Mouse (Mus musculus): ENCODE data around the gene Pcdh15.

Gene Pcdh15

GRCm38 (mm10) chr10:73953362-73953761 is 854.2 kb downstream of the Pcdh15 start:
- DNase-seq (ENCODE audit: low spot score in 2 of 2): no peak

GRCm38 (mm10) chr10:73984057-73984456 is 884.9 kb downstream of the Pcdh15 start:
- DNase-seq (ENCODE audit: low spot score in 2 of 2): no peak

GRCm38 (mm10) chr10:74008836-74009235 is 909.7 kb downstream of the Pcdh15 start:
- DNase-seq (ENCODE audit: low spot score in 2 of 2): peak in 1 of 2 experiments; percentile 42

GRCm38 (mm10) chr10:74023091-74023490 is 923.9 kb downstream of the Pcdh15 start:
- no peak for DNase-seq (ENCODE audit: low spot score in 2 of 2)

GRCm38 (mm10) chr10:74053059-74053458 is 953.9 kb downstream of the Pcdh15 start:
- peak in 1 of 2 experiments; percentile 4 for DNase-seq (ENCODE audit: low spot score in 2 of 2)

GRCm38 (mm10) chr10:74086653-74087052 is 987.5 kb downstream of the Pcdh15 start:
- DNase-seq (ENCODE audit: low spot score in 2 of 2): no peak

- DNase-seq (ENCODE audit: low spot score in 2 of 2): no peak
These were observed 999.2 kb downstream of the Pcdh15 start for GRCm38 (mm10) chr10:74098296-74098695.

- no peak for DNase-seq (ENCODE audit: low spot score in 2 of 2)
These were observed 1015.0 kb downstream of the Pcdh15 start for GRCm38 (mm10) chr10:74114107-74114506.

- DNase-seq (ENCODE audit: low spot score in 2 of 2): no peak
These were observed 1017.7 kb downstream of the Pcdh15 start for GRCm38 (mm10) chr10:74116817-74117216.

GRCm38 (mm10) chr10:74123421-74123820 is 1024.3 kb downstream of the Pcdh15 start:
- no peak for DNase-seq (ENCODE audit: low spot score in 2 of 2)

GRCm38 (mm10) chr10:74129192-74129591 is 1030.0 kb downstream of the Pcdh15 start:
- DNase-seq (ENCODE audit: low spot score in 2 of 2): no peak

- DNase-seq (ENCODE audit: low spot score in 2 of 2): no peak
These were observed 1030.5 kb downstream of the Pcdh15 start for GRCm38 (mm10) chr10:74129665-74130064.

GRCm38 (mm10) chr10:74130805-74131204 is 1031.7 kb downstream of the Pcdh15 start:
- DNase-seq (ENCODE audit: low spot score in 2 of 2): no peak

GRCm38 (mm10) chr10:74147966-74148365 is 1048.8 kb downstream of the Pcdh15 start:
- no peak for DNase-seq (ENCODE audit: low spot score in 2 of 2)

GRCm38 (mm10) chr10:74181921-74182320 is 1082.8 kb downstream of the Pcdh15 start:
- DNase-seq (ENCODE audit: low spot score in 2 of 2): no peak

- DNase-seq (ENCODE audit: low spot score in 2 of 2): peak in 1 of 2 experiments; percentile 36
These were observed 1104.5 kb downstream of the Pcdh15 start for GRCm38 (mm10) chr10:74203650-74204049.

GRCm38 (mm10) chr10:74217268-74217667 is 1118.1 kb downstream of the Pcdh15 start:
- DNase-seq (ENCODE audit: low spot score in 2 of 2): no peak

- no peak for DNase-seq (ENCODE audit: low spot score in 2 of 2)
These were observed 1121.3 kb downstream of the Pcdh15 start for GRCm38 (mm10) chr10:74220439-74220838.

GRCm38 (mm10) chr10:74257716-74258446 is 1158.7 kb downstream of the Pcdh15 start:
- no peak for DNase-seq (ENCODE audit: low spot score in 2 of 2)

- no peak for DNase-seq (ENCODE audit: low spot score in 2 of 2)
These were observed 1159.5 kb downstream of the Pcdh15 start for GRCm38 (mm10) chr10:74258639-74259038.

- no peak for DNase-seq (ENCODE audit: low spot score in 2 of 2)
These were observed 1170.6 kb downstream of the Pcdh15 start for GRCm38 (mm10) chr10:74269637-74270269.

- DNase-seq (ENCODE audit: low spot score in 2 of 2): no peak
These were observed 1171.8 kb downstream of the Pcdh15 start for GRCm38 (mm10) chr10:74270894-74271293.

- peak in 1 of 2 experiments; percentile 14 for DNase-seq (ENCODE audit: low spot score in 2 of 2)
These were observed 1205.0 kb downstream of the Pcdh15 start for GRCm38 (mm10) chr10:74304120-74304519.
